Mouse (Mus musculus) NIH3T3 (cell line): ENCODE measurements around the gene Vps26b.

Experiments used
- DNase-seq: peaks from one replicate; pipeline ENCODE4 v3.0.0-alpha.2; 2012; ENCODE audit warnings: low read depth

The Vps26b gene

GRCm38 (mm10) chr9:26993900-26994299 lies 36.0 kb downstream of the Vps26b start:
- no peak for DNase-seq

GRCm38 (mm10) chr9:26993118-26993517 lies 36.7 kb downstream of the Vps26b start:
- DNase-seq, result no peak

GRCm38 (mm10) chr9:26990181-26990580 lies 39.7 kb downstream of the Vps26b start:
- DNase-seq, result no peak

GRCm38 (mm10) chr9:26985668-26986277 lies 44.1 kb downstream of the Vps26b start:
- DNase-seq, result no peak

- DNase-seq, result no peak
These were observed 44.7 kb downstream of the Vps26b start for GRCm38 (mm10) chr9:26985090-26985613.

GRCm38 (mm10) chr9:26978776-26979175 lies 51.1 kb downstream of the Vps26b start:
- no peak for DNase-seq

- DNase-seq, result no peak
These were observed 52.1 kb downstream of the Vps26b start for GRCm38 (mm10) chr9:26977754-26978153.
